7 mouse cellular contexts compared by ENCODE assay signal in the genomic region with DNA sequence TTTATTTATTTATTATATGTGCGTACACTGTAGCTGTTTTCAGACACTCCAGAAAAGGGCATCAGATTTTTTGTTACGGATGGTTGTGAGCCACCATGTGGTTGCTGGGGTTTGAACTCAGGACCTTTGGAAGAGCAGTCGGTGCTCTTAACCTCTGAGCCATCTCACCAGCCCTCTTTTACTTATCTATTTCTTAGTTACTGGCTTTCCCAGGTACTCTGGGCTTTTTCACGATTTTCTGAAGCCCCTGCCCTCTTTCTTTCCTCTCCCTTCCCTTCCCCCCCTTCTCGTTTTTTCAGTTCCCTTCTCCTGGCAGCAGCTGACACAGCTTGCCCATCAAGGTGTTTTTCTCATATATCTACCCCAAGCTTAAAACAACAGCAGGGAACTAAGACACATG. TPM values are rescaled to one million over a fixed set of nuclear protein-coding genes. Genes with fewer than 3 reads are reported as not detected.
A peak's percentile ranks its signal among the peaks of the same experiment; 100 is the strongest.
DNase-seq lines count a peak whose midpoint lies in the region; ATAC-seq and TF ChIP-seq lines count a peak whose summit lies in the region.
"Not testable (repeated sequence)": the region's sequence is repeated elsewhere in the genome, so short reads cannot be mapped to it uniquely, and the experiment has no call there.

No protein-coding gene starts in this region.

- H3K27me3 ChIP-seq in CH12.LX (replicated peaks); MEL (ENCODE audit: control insufficient read depth in 1 of 2, insufficient read depth in 2 of 2, low read length in 2 of 2); forebrain, embryonic 14.5 days (replicated peaks; ENCODE audit: control insufficient read depth, insufficient read depth, low read length); hindbrain, embryonic 13.5 days; hindbrain, embryonic 14.5 days (ENCODE audit: control insufficient read depth, insufficient read depth, low read length); neural tube, embryonic 15.5 days (replicated peaks): not testable (repeated sequence)

- not testable (repeated sequence) for TF ChIP-seq RAD21 in CH12.LX (IDR thresholded peaks at IDR 0.05; ENCODE audit: low read depth, low read length); MEL (IDR thresholded peaks at IDR 0.05; ENCODE audit: low read depth, low read length)

- not testable (repeated sequence) for H3K27ac ChIP-seq in CH12.LX (ENCODE audit: insufficient read depth, low read depth); forebrain, embryonic 14.5 days (ENCODE audit: low read depth, low read length); hindbrain, embryonic 13.5 days; hindbrain, embryonic 14.5 days; neural tube, embryonic 15.5 days (replicated peaks)
- peak overlapping the region; percentile 3; the same call in 1 of the 2 replicates for H3K27ac ChIP-seq in MEL (ENCODE audit: control insufficient read depth, low read depth, low read length)

- not testable (repeated sequence) for H3K9ac ChIP-seq in CH12.LX (ENCODE audit: insufficient read depth, low read depth); MEL (ENCODE audit: control insufficient read depth, low read depth, low read length, poor library complexity, severe bottlenecking); forebrain, embryonic 14.5 days (ENCODE audit: low read length); hindbrain, embryonic 13.5 days; hindbrain, embryonic 14.5 days; neural tube, embryonic 15.5 days (replicated peaks)

- not testable (repeated sequence) for ATAC-seq in forebrain, embryonic 14.5 days; hindbrain, embryonic 13.5 days (ENCODE audit: low FRiP score); hindbrain, embryonic 14.5 days (ENCODE audit: low FRiP score); neural tube, embryonic 15.5 days (ENCODE audit: low FRiP score)

- 84% methylated on average over 5 of the region's 5 CpGs for WGBS in forebrain, embryonic 14.5 days
- WGBS in hindbrain, embryonic 13.5 days, result 91% methylated on average over 5 of the region's 5 CpGs
- 92% methylated on average over 5 of the region's 5 CpGs for WGBS in hindbrain, embryonic 14.5 days
- WGBS in neural tube, embryonic 15.5 days, result 91% methylated on average over 5 of the region's 5 CpGs

- peak; percentile 35 for DNase-seq in A20 (ENCODE audit: low read depth, low spot score)
- peak; percentile 48 for DNase-seq in CH12.LX (ENCODE audit: extremely low read depth)
- not testable (repeated sequence) for DNase-seq in MEL (ENCODE audit: low read depth, low spot score); forebrain, embryonic 14.5 days (ENCODE audit: low spot score); hindbrain, embryonic 14.5 days (ENCODE audit: low spot score)

- H3K79me2 ChIP-seq in CH12.LX (replicated peaks; ENCODE audit: control insufficient read depth, extremely low read depth, insufficient read depth, poor library complexity, severe bottlenecking), result peaks cover 66% of the 10 kb centered on the region
- H3K79me2 ChIP-seq in MEL (ENCODE audit: control insufficient read depth, insufficient read depth, low read length, poor library complexity), result peaks cover 44% of the 10 kb centered on the region

- not testable (repeated sequence) for H3K4me2 ChIP-seq in CH12.LX (ENCODE audit: insufficient read depth, low read depth, poor library complexity, severe bottlenecking)
- H3K4me2 ChIP-seq in forebrain, embryonic 14.5 days (ENCODE audit: low read length), result 0 out of 2 replicates have a peak overlapping the region, but pooled peaks have one; percentile 5
- 0 out of 2 replicates have a peak overlapping the region, but pooled peaks have one; percentile 84 for H3K4me2 ChIP-seq in hindbrain, embryonic 13.5 days
- H3K4me2 ChIP-seq in hindbrain, embryonic 14.5 days (replicated peaks), result 0 out of 2 replicates have a peak overlapping the region, but pooled peaks have one; percentile 93
- 0 out of 2 replicates have a peak overlapping the region, but pooled peaks have one; percentile 74 for H3K4me2 ChIP-seq in neural tube, embryonic 15.5 days

- H3K4me1 ChIP-seq in CH12.LX (ENCODE audit: control insufficient read depth in 1 of 2, insufficient read depth in 2 of 2) (peaks cover 12 to 61% of the 10 kb centered on the region in 2 experiments), MEL (ENCODE audit: control insufficient read depth in 1 of 2, insufficient read depth in 2 of 2, low read length in 2 of 2) (peaks cover 29 to 49% of the 10 kb centered on the region in 2 experiments)
- H3K4me1 ChIP-seq in forebrain, embryonic 14.5 days (ENCODE audit: control insufficient read depth, insufficient read depth, low read length), result not testable (repeated sequence)
- H3K4me1 ChIP-seq in hindbrain, embryonic 13.5 days (replicated peaks), result peaks cover 32% of the 10 kb centered on the region
- H3K4me1 ChIP-seq in hindbrain, embryonic 14.5 days (replicated peaks; ENCODE audit: control insufficient read depth, insufficient read depth, low read length), result peaks cover 22% of the 10 kb centered on the region
- peaks cover 30% of the 10 kb centered on the region for H3K4me1 ChIP-seq in neural tube, embryonic 15.5 days

- TF ChIP-seq CTCF in CH12.LX (conservative IDR thresholded peaks at IDR 0.05 in 1 of 2, IDR thresholded peaks at IDR 0.05 in 1 of 2; ENCODE audit: low read depth in 2 of 2, low read length in 2 of 2); MEL (IDR thresholded peaks at IDR 0.05 in 2 of 3, conservative IDR thresholded peaks at IDR 0.05 in 1 of 3; ENCODE audit: control insufficient read depth in 1 of 3, insufficient read depth in 1 of 3, low read depth in 2 of 3, low read length in 3 of 3, poor library complexity in 1 of 3, severe bottlenecking in 1 of 3): not testable (repeated sequence)

- H3K4me3 ChIP-seq in CH12.LX (replicated peaks in 1 of 3; ENCODE audit: low read depth in 2 of 3, low read length in 2 of 3, poor library complexity in 1 of 3); MEL (ENCODE audit: control insufficient read depth in 1 of 2, insufficient read depth in 1 of 2, low read depth in 2 of 2, low read length in 2 of 2); forebrain, embryonic 14.5 days (ENCODE audit: low read depth, low read length); hindbrain, embryonic 13.5 days; hindbrain, embryonic 14.5 days (replicated peaks; ENCODE audit: low read length); neural tube, embryonic 15.5 days (replicated peaks): not testable (repeated sequence)

- in situ Hi-C loops in CH12.LX (cut with MboI; ENCODE audit: low pct_ligation_motif_present, low pct_unique_long_range_greater_than_20kb, low sequenced_read_pairs), result loop anchor here (25.0 kb wide), 1 partner anchor 154 kb away; a partner anchor contains a TSS

- dilution Hi-C loops in CH12.LX (cut with MboI; ENCODE audit: extremely low pct_ligation_motif_present, extremely low pct_unique_long_range_greater_than_20kb, low sequenced_read_pairs), result not testable (repeated sequence)

- not testable (repeated sequence) for TF ChIP-seq POLR2A in CH12.LX (IDR thresholded peaks at IDR 0.05; ENCODE audit: low read depth, low read length); MEL (IDR thresholded peaks at IDR 0.05; ENCODE audit: control insufficient read depth in 1 of 2, insufficient read depth in 1 of 2, low read depth in 1 of 2, low read length in 2 of 2, poor library complexity in 1 of 2)

- H3K9me3 ChIP-seq in CH12.LX (replicated peaks; ENCODE audit: low read length); MEL (replicated peaks; ENCODE audit: insufficient read depth, low read length); forebrain, embryonic 14.5 days (replicated peaks; ENCODE audit: control insufficient read depth, low read length); hindbrain, embryonic 13.5 days; hindbrain, embryonic 14.5 days (ENCODE audit: control insufficient read depth, low read length); neural tube, embryonic 15.5 days (replicated peaks): not testable (repeated sequence)

- peak; percentile 12; the same call in 1 of the 2 replicates for TF ChIP-seq EP300 in CH12.LX (IDR thresholded peaks at IDR 0.05; ENCODE audit: low read length)
- not testable (repeated sequence) for TF ChIP-seq EP300 in MEL (IDR thresholded peaks at IDR 0.05; ENCODE audit: low read depth in 1 of 2, low read length in 2 of 2)

- H3K36me3 ChIP-seq in CH12.LX (replicated peaks in 1 of 2; ENCODE audit: control insufficient read depth in 1 of 2, insufficient read depth in 1 of 2, low read length in 1 of 2) (peaks cover 15 to 46% of the 10 kb centered on the region in 2 experiments), MEL (ENCODE audit: control insufficient read depth in 1 of 2, insufficient read depth in 2 of 2, low read length in 2 of 2) (peaks cover 0 to 60% of the 10 kb centered on the region in 2 experiments; a peak in 3 of 4 replicates)
- peaks cover 11% of the 10 kb centered on the region; the same call in 1 of the 2 replicates for H3K36me3 ChIP-seq in forebrain, embryonic 14.5 days (ENCODE audit: control insufficient read depth, insufficient read depth, low read length)
- H3K36me3 ChIP-seq in hindbrain, embryonic 13.5 days, result peaks cover 20% of the 10 kb centered on the region
- H3K36me3 ChIP-seq in hindbrain, embryonic 14.5 days (replicated peaks; ENCODE audit: control insufficient read depth, insufficient read depth), result peaks cover 18% of the 10 kb centered on the region
- not testable (repeated sequence) for H3K36me3 ChIP-seq in neural tube, embryonic 15.5 days

RNA-seq across cellular contexts. Expression of a gene that starts 3.0 kb away (rescaled TPM):
- 40.9 and 46.6 TPM in 2 replicates for total RNA-seq in CH12.LX (2012; rRNA removed)
- 42.6 and 47.0 TPM in 2 replicates for total RNA-seq in CH12.LX (2014; rRNA removed)
- polyA plus RNA-seq in CH12.LX (2012; ENCODE audit: insufficient read length, low read depth), result 67.8 and 72.7 TPM in 2 replicates
- total RNA-seq in MEL (2012; rRNA removed), result 45.9 and 48.1 TPM in 2 replicates
- 10 to 100 TPM in 1 of 2 experiments, not detected in 1; 75.3 TPM for polyA plus RNA-seq in MEL (2012; ENCODE audit: insufficient read depth in 1 of 2, insufficient read length in 2 of 2, low read depth in 1 of 2, low replicate concordance in 2 of 2, missing spikeins in 1 of 2)
- 92.8 and 99.7 TPM in 2 replicates for polyA plus RNA-seq in forebrain, embryonic 14.5 days (2014; fragmentation: Nextera tagmentation; extraction: Ambion mirVana)
- 157 and 158 TPM in 2 replicates for polyA plus RNA-seq in hindbrain, embryonic 13.5 days (2015; fragmentation: Nextera tagmentation; extraction: Ambion mirVana)
- polyA plus RNA-seq in hindbrain, embryonic 14.5 days (2014; fragmentation: Nextera tagmentation; extraction: Ambion mirVana), result 110 and 111 TPM in 2 replicates
- polyA plus RNA-seq in neural tube, embryonic 15.5 days (2015; fragmentation: Nextera tagmentation; extraction: Ambion mirVana), result 164 and 168 TPM in 2 replicates

RNA-seq across cellular contexts. Expression of a gene that starts 8.4 kb away (rescaled TPM):
- 33.6 and 46.0 TPM in 2 replicates for total RNA-seq in CH12.LX (2012; rRNA removed)
- 31.9 and 32.5 TPM in 2 replicates for total RNA-seq in CH12.LX (2014; rRNA removed)
- polyA plus RNA-seq in CH12.LX (2012; ENCODE audit: insufficient read length, low read depth), result 132 and 171 TPM in 2 replicates
- total RNA-seq in MEL (2012; rRNA removed), result 36.7 and 38.4 TPM in 2 replicates
- polyA plus RNA-seq in MEL (2012; ENCODE audit: insufficient read depth in 1 of 2, insufficient read length in 2 of 2, low read depth in 1 of 2, low replicate concordance in 2 of 2, missing spikeins in 1 of 2), result 100 to 1,000 TPM; 132 to 216 TPM
- polyA plus RNA-seq in forebrain, embryonic 14.5 days (2014; fragmentation: Nextera tagmentation; extraction: Ambion mirVana), result 49.7 and 56.2 TPM in 2 replicates
- polyA plus RNA-seq in hindbrain, embryonic 13.5 days (2015; fragmentation: Nextera tagmentation; extraction: Ambion mirVana), result 106 and 113 TPM in 2 replicates
- 63.4 and 70.6 TPM in 2 replicates for polyA plus RNA-seq in hindbrain, embryonic 14.5 days (2014; fragmentation: Nextera tagmentation; extraction: Ambion mirVana)
- 84.3 and 93.0 TPM in 2 replicates for polyA plus RNA-seq in neural tube, embryonic 15.5 days (2015; fragmentation: Nextera tagmentation; extraction: Ambion mirVana)

RNA-seq across cellular contexts. Expression of a gene that starts 37.4 kb away (rescaled TPM):
- 61.2 and 68.1 TPM in 2 replicates for total RNA-seq in CH12.LX (2012; rRNA removed)
- 99.2 and 107 TPM in 2 replicates for total RNA-seq in CH12.LX (2014; rRNA removed)
- 162 and 176 TPM in 2 replicates for polyA plus RNA-seq in CH12.LX (2012; ENCODE audit: insufficient read length, low read depth)
- 103 and 134 TPM in 2 replicates for total RNA-seq in MEL (2012; rRNA removed)
- polyA plus RNA-seq in MEL (2012; ENCODE audit: insufficient read depth in 1 of 2, insufficient read length in 2 of 2, low read depth in 1 of 2, low replicate concordance in 2 of 2, missing spikeins in 1 of 2), result 100 to 1,000 TPM in 1 of 2 experiments, not detected in 1; 175 TPM
- 32.3 and 33.8 TPM in 2 replicates for polyA plus RNA-seq in forebrain, embryonic 14.5 days (2014; fragmentation: Nextera tagmentation; extraction: Ambion mirVana)
- polyA plus RNA-seq in hindbrain, embryonic 13.5 days (2015; fragmentation: Nextera tagmentation; extraction: Ambion mirVana), result 38.1 and 42.3 TPM in 2 replicates
- 34.4 and 38.7 TPM in 2 replicates for polyA plus RNA-seq in hindbrain, embryonic 14.5 days (2014; fragmentation: Nextera tagmentation; extraction: Ambion mirVana)
- polyA plus RNA-seq in neural tube, embryonic 15.5 days (2015; fragmentation: Nextera tagmentation; extraction: Ambion mirVana), result 32.5 and 52.6 TPM in 2 replicates

RNA-seq across cellular contexts. Expression of a gene that starts 45.0 kb away (rescaled TPM):
- total RNA-seq in CH12.LX (2012; rRNA removed) (19.4 and 19.6 TPM in 2 replicates), CH12.LX (2014; rRNA removed) (36.7 and 40.8 TPM in 2 replicates), MEL (2012; rRNA removed) (17.7 and 18.4 TPM in 2 replicates)
- polyA plus RNA-seq in CH12.LX (2012; ENCODE audit: insufficient read length, low read depth) (22.3 and 23.8 TPM in 2 replicates), MEL (2012; ENCODE audit: insufficient read depth in 1 of 2, insufficient read length in 2 of 2, low read depth in 1 of 2, low replicate concordance in 2 of 2, missing spikeins in 1 of 2) (10 to 100 TPM in 1 of 2 experiments, not detected in 1; 19.5 TPM)
- 11.8 and 13.5 TPM in 2 replicates for polyA plus RNA-seq in forebrain, embryonic 14.5 days (2014; fragmentation: Nextera tagmentation; extraction: Ambion mirVana)
- polyA plus RNA-seq in hindbrain, embryonic 13.5 days (2015; fragmentation: Nextera tagmentation; extraction: Ambion mirVana), result 17.4 and 17.5 TPM in 2 replicates
- 11.8 and 13.9 TPM in 2 replicates for polyA plus RNA-seq in hindbrain, embryonic 14.5 days (2014; fragmentation: Nextera tagmentation; extraction: Ambion mirVana)
- 16.4 and 19.8 TPM in 2 replicates for polyA plus RNA-seq in neural tube, embryonic 15.5 days (2015; fragmentation: Nextera tagmentation; extraction: Ambion mirVana)

RNA-seq across cellular contexts. Expression of a gene that starts 46.4 kb away (rescaled TPM):
- total RNA-seq in CH12.LX (2012; rRNA removed) (17.6 and 18.0 TPM in 2 replicates), CH12.LX (2014; rRNA removed) (24.7 and 26.9 TPM in 2 replicates), MEL (2012; rRNA removed) (16.1 and 16.4 TPM in 2 replicates)
- polyA plus RNA-seq in CH12.LX (2012; ENCODE audit: insufficient read length, low read depth) (10.4 and 12.3 TPM in 2 replicates), MEL (2012; ENCODE audit: insufficient read depth in 1 of 2, insufficient read length in 2 of 2, low read depth in 1 of 2, low replicate concordance in 2 of 2, missing spikeins in 1 of 2) (10 to 100 TPM; 16.7 to 98.2 TPM)
- polyA plus RNA-seq in forebrain, embryonic 14.5 days (2014; fragmentation: Nextera tagmentation; extraction: Ambion mirVana), result 109 and 130 TPM in 2 replicates
- polyA plus RNA-seq in hindbrain, embryonic 13.5 days (2015; fragmentation: Nextera tagmentation; extraction: Ambion mirVana), result 107 and 111 TPM in 2 replicates
- polyA plus RNA-seq in hindbrain, embryonic 14.5 days (2014; fragmentation: Nextera tagmentation; extraction: Ambion mirVana), result 130 and 144 TPM in 2 replicates
- 95.2 and 96.0 TPM in 2 replicates for polyA plus RNA-seq in neural tube, embryonic 15.5 days (2015; fragmentation: Nextera tagmentation; extraction: Ambion mirVana)
